Mouse (Mus musculus): ENCODE data around the gene Btbd9.

GRCm38 (mm10) chr17:30507636-30508576, 68.4 kb downstream of the Btbd9 start:
- TF ChIP-seq CTCF (IDR thresholded peaks at IDR 0.05; ENCODE audit: low read depth, low read length) (no peak), POLR2A (IDR thresholded peaks at IDR 0.05; ENCODE audit: insufficient read depth, low read length) (no peak)
